Mouse (Mus musculus) cerebellum, postnatal 4 days (tissue): ENCODE data around the gene Gm45208.

ENCODE experiments used
- DNase-seq, 2 experiments: peaks; one replicate each; pipeline ENCODE4 v3.0.0; 2022; ENCODE audit warnings: low spot score in 2 of 2, mixed read lengths in 1 of 2

The Gm45208 gene

DNA sequence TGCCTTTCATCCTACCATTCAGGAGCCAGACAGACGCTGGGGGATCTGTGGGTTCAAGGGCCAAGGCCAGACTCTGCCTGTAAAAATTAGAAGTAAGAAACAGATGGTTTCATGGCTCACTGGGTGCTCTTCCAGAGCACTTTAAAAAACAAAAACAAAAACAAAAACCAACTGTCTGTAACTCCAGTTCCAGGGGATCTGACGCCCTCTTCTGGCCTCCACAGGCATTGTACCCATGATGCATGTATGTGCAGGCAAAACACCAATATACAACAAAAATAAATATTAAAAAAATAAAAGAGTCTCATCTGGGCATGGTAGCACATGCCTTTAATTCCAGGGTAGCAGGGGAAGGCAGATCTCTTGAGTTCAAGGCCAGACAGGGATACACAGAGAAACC lies 50.7 kb downstream of the Gm45208 start:
- DNase-seq = no peak

DNA sequence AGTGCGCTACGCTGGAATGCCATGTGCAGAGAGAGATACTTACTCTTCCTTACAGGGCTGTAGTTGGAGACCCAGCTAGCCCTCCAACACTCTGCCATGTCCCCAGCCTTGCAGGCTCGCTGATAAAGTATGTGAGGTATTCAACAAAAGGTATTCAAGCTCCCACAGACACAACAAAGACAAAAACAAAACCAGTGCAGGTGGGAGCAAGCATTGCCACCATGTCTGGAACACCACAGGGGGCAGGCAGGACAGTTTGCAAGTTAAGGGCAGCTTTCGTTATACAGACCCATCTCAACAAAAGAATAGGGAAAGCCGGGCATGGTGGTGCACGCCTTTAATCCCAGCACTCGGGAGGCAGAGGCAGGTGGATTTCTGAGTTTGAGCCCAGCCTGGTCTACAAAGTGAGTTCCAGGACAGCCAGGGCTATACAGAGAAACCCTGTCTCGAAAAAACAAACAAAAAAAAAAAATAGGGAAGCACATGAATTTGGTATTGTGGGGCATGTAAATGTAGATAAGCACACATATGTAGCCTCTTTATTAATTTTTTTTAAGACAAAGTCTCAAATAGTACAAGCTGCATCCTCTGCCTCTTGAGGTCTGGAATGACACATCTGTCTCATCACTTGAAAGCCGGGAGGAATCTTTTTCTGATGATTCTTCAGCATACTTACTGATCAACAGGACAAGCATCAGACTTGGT lies 53.6 kb downstream of the Gm45208 start:
- no peak for DNase-seq

DNA sequence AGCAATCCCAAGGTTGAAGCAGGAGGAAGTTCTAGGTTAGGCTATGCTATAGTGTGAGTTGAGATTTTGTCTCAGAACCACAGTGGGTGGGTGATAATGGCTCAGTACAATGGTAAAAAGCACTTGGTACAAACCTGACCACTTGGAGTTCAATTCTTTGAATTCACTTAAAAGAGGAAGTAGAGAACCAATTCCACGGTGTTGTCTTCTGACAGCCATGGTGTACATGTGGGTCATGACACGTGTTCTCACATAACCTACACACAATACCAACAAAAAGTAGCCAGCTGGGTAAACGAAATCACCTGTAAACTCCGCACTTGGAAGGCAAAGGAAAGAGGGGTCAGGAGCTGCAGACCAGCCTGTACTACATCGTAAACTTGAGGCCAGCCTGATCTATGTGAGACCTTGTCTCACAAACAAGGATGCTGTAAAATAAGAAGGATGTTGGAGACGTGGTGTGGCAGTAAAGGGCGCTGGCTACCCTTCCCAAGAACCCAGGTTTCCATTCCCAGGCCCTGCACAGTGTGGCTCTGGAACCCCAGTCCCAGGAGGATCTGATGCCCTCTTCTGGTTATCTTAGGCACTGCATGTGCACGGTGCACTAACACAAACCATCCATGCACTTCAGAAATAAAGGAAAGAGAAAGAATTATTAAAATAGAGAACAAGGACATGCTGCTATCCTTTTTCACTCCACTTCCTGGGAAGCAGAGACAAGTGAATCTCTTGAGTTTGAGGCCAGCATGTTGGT lies 54.5 kb downstream of the Gm45208 start:
- peak in 1 of 2 experiments; percentile 63 for DNase-seq

DNA sequence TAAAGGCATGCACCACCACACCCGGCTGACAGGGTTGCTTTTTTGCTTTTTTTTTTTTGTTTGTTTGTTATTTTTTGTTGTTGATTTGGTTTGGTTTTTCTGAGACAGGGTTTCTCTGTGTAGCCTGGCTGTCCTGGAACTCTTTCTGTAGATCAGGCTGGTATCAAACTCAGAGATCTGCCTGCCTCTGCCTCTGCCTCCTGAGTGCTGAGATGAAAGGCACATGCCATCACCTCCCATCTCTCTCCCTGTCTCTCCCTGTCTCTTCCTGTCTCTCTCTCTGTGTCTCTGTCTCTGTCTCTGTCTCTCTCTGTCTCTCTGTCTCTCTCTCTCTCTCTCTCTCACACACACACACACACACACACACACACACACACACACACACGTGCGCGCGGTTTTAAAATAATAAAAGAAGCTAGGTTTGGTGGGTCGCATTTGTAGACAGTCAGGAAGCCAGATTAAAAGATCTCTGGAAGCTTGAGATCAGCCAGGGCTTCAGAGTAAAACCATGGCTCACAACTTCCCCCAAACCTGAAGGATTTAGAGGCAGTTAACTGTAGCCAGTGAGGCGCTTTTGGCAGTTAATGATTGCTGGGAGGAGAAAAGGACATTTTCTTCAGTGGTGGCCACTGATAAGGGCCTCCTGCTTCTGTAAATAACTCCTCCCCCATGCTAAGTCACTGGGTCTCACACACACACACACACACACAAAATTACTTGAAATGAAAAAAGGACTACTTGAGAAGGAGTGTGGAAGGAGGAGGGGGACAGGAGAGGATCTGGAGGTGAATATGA lies 56.6 kb downstream of the Gm45208 start:
- no peak for DNase-seq

DNA sequence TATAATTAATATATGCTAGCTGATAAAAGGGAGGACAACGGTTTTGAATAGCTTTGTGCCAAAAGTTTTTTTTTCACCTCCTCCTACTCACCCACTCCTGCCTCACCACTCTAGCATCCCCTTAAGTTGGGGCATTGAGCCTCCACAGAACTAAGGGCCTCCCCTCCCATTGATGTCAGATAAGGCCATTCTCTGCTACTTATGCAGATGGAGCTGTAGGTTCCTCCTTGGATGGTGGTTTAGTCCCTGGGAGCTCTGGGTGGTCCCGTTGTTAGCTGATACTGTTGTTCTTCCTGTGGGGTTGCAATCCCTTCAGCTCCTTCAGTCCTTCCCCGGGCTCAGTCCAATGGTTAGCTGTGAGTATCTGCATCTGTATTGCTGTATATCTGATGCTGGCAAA lies 57.2 kb downstream of the Gm45208 start:
- no peak for DNase-seq
